Mouse (Mus musculus) forebrain, embryonic 15.5 days (tissue): Measurements from ENCODE around the gene Hmbs. TPM values are rescaled to one million over a fixed set of nuclear protein-coding genes. Genes with fewer than 3 reads are reported as not detected.
A peak's percentile ranks its signal among the peaks of the same experiment; 100 is the strongest.
"Not testable (repeated sequence)": the region's sequence is repeated elsewhere in the genome, so short reads cannot be mapped to it uniquely, and the experiment has no call there.

Experiments
- ATAC-seq: fragments of 200-750 bp; cut with Nextera tagmentation; replicated peaks from 2 replicates; pipeline ENCODE4 v1.8.0; 2017; ENCODE audit warnings: mild to moderate bottlenecking, moderate TSS enrichment, moderate library complexity
- H3K27ac ChIP-seq: fragments of 300-500 bp; sonication (generic); replicated peaks from 2 replicates; pipeline ENCODE4 v1.5.1; 2015; ENCODE audit warnings: mild to moderate bottlenecking, inconsistent platforms
- H3K27me3 ChIP-seq: fragments of 300-500 bp; sonication (generic); 2 replicates; pipeline ENCODE4 v1.6.1; 2015; ENCODE audit warnings: inconsistent platforms
- H3K36me3 ChIP-seq: fragments of 300-500 bp; sonication (generic); 2 replicates; pipeline ENCODE4 v1.6.1; 2015; ENCODE audit warnings: mild to moderate bottlenecking, inconsistent platforms
- H3K4me1 ChIP-seq: fragments of 300-500 bp; sonication (generic); 2 replicates; pipeline ENCODE4 v1.6.1; 2015; ENCODE audit warnings: inconsistent platforms
- H3K4me2 ChIP-seq: fragments of 300-500 bp; sonication (generic); replicated peaks from 2 replicates; pipeline ENCODE4 v1.6.1; 2015; ENCODE audit warnings: mild to moderate bottlenecking, inconsistent platforms
- H3K4me3 ChIP-seq: fragments of 300-500 bp; sonication (generic); 2 replicates; pipeline ENCODE4 v1.5.1; 2015; ENCODE audit warnings: mild to moderate bottlenecking, inconsistent platforms
- H3K9ac ChIP-seq: fragments of 300-500 bp; sonication (generic); replicated peaks from 2 replicates; pipeline ENCODE4 v1.6.1; 2015; ENCODE audit warnings: mild to moderate bottlenecking, inconsistent platforms
- H3K9me3 ChIP-seq: fragments of 300-500 bp; sonication (generic); 2 replicates; pipeline ENCODE4 v1.6.1; 2016; ENCODE audit warnings: inconsistent platforms
- WGBS: fragments of 180-500 bp; shearing (Covaris S2); methylation state at CpG from one replicate; pipeline ENCODE4 v1.1.7; 2015; ENCODE audit warnings: mixed read lengths; 5-methylcytosine and 5-hydroxymethylcytosine counted together
- polyA plus RNA-seq: library from polyadenylated mRNA; unstranded; fragments of >200 nt; fragmentation: Nextera tagmentation; extraction: Ambion mirVana; gene quantifications from 2 replicates; pipeline ENCODE4 v1.2.1, GENCODE M21; 2015

Hmbs gene
- polyA plus RNA-seq, 1 experiment from 2014 or later: 66.3 TPM

GRCm38 (mm10) chr9:44327926-44328325 lies 16.1 kb downstream of the Hmbs start:
- 91% methylated on average over 5 of the region's 5 CpGs for WGBS
- peak overlapping the region; percentile 74 for H3K4me2 ChIP-seq
- ATAC-seq: no peak

GRCm38 (mm10) chr9:44327064-44327711 lies 16.8 kb downstream of the Hmbs start:
- Histone ChIP-seq H3K4me3 (peak overlapping the region; percentile 83), H3K4me2 (peak overlapping the region; percentile 74), H3K9ac (peak overlapping the region; percentile 84), H3K4me1 (peaks cover 17% of the 10 kb centered on the region), H3K27me3 (no peaks in the 10 kb centered on the region), H3K9me3 (no peaks in the 10 kb centered on the region), H3K36me3 (peaks cover 24% of the 10 kb centered on the region), H3K27ac (peak overlapping the region; percentile 87)
- peak; percentile 17 for ATAC-seq
- 2% methylated on average over 22 of the region's 22 CpGs for WGBS

More at GRCm38 (mm10) chr9:44327926-44328325, 16.1 kb downstream of the Hmbs start:
- H3K9ac ChIP-seq: peak overlapping the region; percentile 84
- peaks cover 17% of the 10 kb centered on the region for H3K4me1 ChIP-seq
- H3K4me3 ChIP-seq: peak overlapping the region; percentile 83
- peaks cover 31% of the 10 kb centered on the region for H3K36me3 ChIP-seq
- no peak overlapping the region for H3K27ac ChIP-seq
- no peaks in the 10 kb centered on the region for H3K9me3 ChIP-seq
- H3K27me3 ChIP-seq: no peaks in the 10 kb centered on the region

GRCm38 (mm10) chr9:44326371-44327063 lies 17.5 kb downstream of the Hmbs start:
- H3K4me3 ChIP-seq: peak overlapping the region; percentile 83
- peak overlapping the region; percentile 87 for H3K27ac ChIP-seq
- peak overlapping the region; percentile 84 for H3K9ac ChIP-seq
- peak; percentile 93 for ATAC-seq
- peaks cover 19% of the 10 kb centered on the region for H3K36me3 ChIP-seq
- H3K4me2 ChIP-seq: peak overlapping the region; percentile 74
- H3K4me1 ChIP-seq: peaks cover 17% of the 10 kb centered on the region
- under 1% methylated on average over 38 of the region's 38 CpGs for WGBS
- H3K9me3 ChIP-seq: no peaks in the 10 kb centered on the region
- H3K27me3 ChIP-seq: no peaks in the 10 kb centered on the region

GRCm38 (mm10) chr9:44325768-44326370 lies 18.2 kb downstream of the Hmbs start, which contains the start of gene Dpagt1:
Gene Dpagt1, plus strand, starts transcription at chr9:44326019.
- Histone ChIP-seq H3K36me3 (peaks cover 12% of the 10 kb centered on the region), H3K4me2 (peak within 1 kb of the TSS; percentile 74), H3K4me1 (peaks cover 21% of the 10 kb centered on the region), H3K27me3 (no peaks in the 10 kb centered on the region), H3K9me3 (no peaks in the 10 kb centered on the region), H3K4me3 (peak within 1 kb of the TSS; percentile 83), H3K27ac (peak within 1 kb of the TSS; percentile 87), H3K9ac (peak within 1 kb of the TSS; percentile 84)
- WGBS: 2% methylated on average over 12 of the region's 12 CpGs
- peak; percentile 17; the same call in 1 of the 2 replicates for ATAC-seq

GRCm38 (mm10) chr9:44325032-44325767 lies 18.8 kb downstream of the Hmbs start:
- 64% methylated on average over 7 of the region's 8 CpGs for WGBS
- not testable (repeated sequence) for H3K9me3 ChIP-seq, H3K27me3 ChIP-seq, H3K36me3 ChIP-seq, ATAC-seq, H3K9ac ChIP-seq
- Histone ChIP-seq H3K27ac (peak overlapping the region; percentile 87), H3K4me2 (peak overlapping the region; percentile 74), H3K4me3 (peak overlapping the region; percentile 83; the same call in 1 of the 2 replicates), H3K4me1 (peaks cover 26% of the 10 kb centered on the region)

- no peak overlapping the region for H3K4me2 ChIP-seq
- ATAC-seq: no peak
- no peak overlapping the region for H3K9ac ChIP-seq
- H3K4me1 ChIP-seq: peaks cover 29% of the 10 kb centered on the region
- H3K4me3 ChIP-seq: no peak overlapping the region
- no peaks in the 10 kb centered on the region for H3K27me3 ChIP-seq
- no peak overlapping the region for H3K27ac ChIP-seq
- peaks cover 4% of the 10 kb centered on the region; the same call in 1 of the 2 replicates for H3K36me3 ChIP-seq
- no peaks in the 10 kb centered on the region for H3K9me3 ChIP-seq
- 83% methylated on average over 6 of the region's 6 CpGs for WGBS
Measured at GRCm38 (mm10) chr9:44324147-44324546, 19.9 kb downstream of the Hmbs start.

GRCm38 (mm10) chr9:44323656-44324055 lies 20.4 kb downstream of the Hmbs start:
- 77% methylated on average over 4 of the region's 4 CpGs for WGBS
- not testable (repeated sequence) for H3K36me3 ChIP-seq, H3K9ac ChIP-seq, H3K27me3 ChIP-seq, H3K4me2 ChIP-seq, ATAC-seq, H3K4me3 ChIP-seq, H3K27ac ChIP-seq, H3K9me3 ChIP-seq
- H3K4me1 ChIP-seq: peaks cover 34% of the 10 kb centered on the region

- peak overlapping the region; percentile 76 for H3K27ac ChIP-seq
- peak overlapping the region; percentile 73 for H3K4me3 ChIP-seq
- no peaks in the 10 kb centered on the region for H3K27me3 ChIP-seq
- peak overlapping the region; percentile 84 for H3K9ac ChIP-seq
- peaks cover 38% of the 10 kb centered on the region for H3K4me1 ChIP-seq
- H3K9me3 ChIP-seq: no peaks in the 10 kb centered on the region
- H3K4me2 ChIP-seq: peak overlapping the region; percentile 86
- H3K36me3 ChIP-seq: peaks cover 4% of the 10 kb centered on the region; the same call in 1 of the 2 replicates
- WGBS: 19% methylated on average over 6 of the region's 6 CpGs
- ATAC-seq: peak; percentile 17
Measured at GRCm38 (mm10) chr9:44320799-44321133, 23.3 kb downstream of the Hmbs start.

- peaks cover 10% of the 10 kb centered on the region; the same call in 1 of the 2 replicates for H3K36me3 ChIP-seq
- H3K27me3 ChIP-seq: no peaks in the 10 kb centered on the region
- H3K9me3 ChIP-seq: no peaks in the 10 kb centered on the region
- peak within 1 kb of the TSS; percentile 84 for H3K9ac ChIP-seq
- peak within 1 kb of the TSS; percentile 86 for H3K4me2 ChIP-seq
- peak; percentile 98 for ATAC-seq
- peak within 1 kb of the TSS; percentile 78 for H3K27ac ChIP-seq
- H3K4me1 ChIP-seq: peaks cover 36% of the 10 kb centered on the region
- peak within 1 kb of the TSS; percentile 73 for H3K4me3 ChIP-seq
- WGBS: under 1% methylated on average over 67 of the region's 67 CpGs
Measured at GRCm38 (mm10) chr9:44319887-44320798, 23.9 kb downstream of the Hmbs start, which contains the start of gene C2cd2l. Gene C2cd2l, minus strand, starts transcription at chr9:44320285.

GRCm38 (mm10) chr9:44319105-44319886 lies 24.7 kb downstream of the Hmbs start:
- H3K9ac ChIP-seq: peak overlapping the region; percentile 84
- no peaks in the 10 kb centered on the region for H3K9me3 ChIP-seq
- H3K27ac ChIP-seq: peak overlapping the region; percentile 78
- peak overlapping the region; percentile 86 for H3K4me2 ChIP-seq
- no peak; the same call in 1 of the 2 replicates for ATAC-seq
- WGBS: 2% methylated on average over 37 of the region's 37 CpGs
- H3K4me1 ChIP-seq: peaks cover 36% of the 10 kb centered on the region
- peak overlapping the region; percentile 73 for H3K4me3 ChIP-seq
- peaks cover 19% of the 10 kb centered on the region; the same call in 1 of the 2 replicates for H3K36me3 ChIP-seq
- H3K27me3 ChIP-seq: no peaks in the 10 kb centered on the region
